Mouse (Mus musculus) heart, embryonic 13.5 days (tissue): ENCODE data around the gene Ralgps1. TPM values are rescaled to one million over a fixed set of nuclear protein-coding genes. Genes with fewer than 3 reads are reported as not detected.
A peak's percentile ranks its signal among the peaks of the same experiment; 100 is the strongest.
"Not testable (repeated sequence)": the region's sequence is repeated elsewhere in the genome, so short reads cannot be mapped to it uniquely, and the experiment has no call there.

Source experiments
- ATAC-seq: fragments of 200-750 bp; cut with Nextera tagmentation; 2 replicates; pipeline ENCODE4 v1.8.0; 2017; ENCODE audit warnings: moderate TSS enrichment; ENCODE audit not compliant: insufficient number of reproducible peaks, low FRiP score, low TSS enrichment; ENCODE audit errors: extremely low read depth
- H3K27ac ChIP-seq: fragments of 300-500 bp; sonication (generic); replicated peaks from 2 replicates; pipeline ENCODE4 v1.5.1; 2015; ENCODE audit warnings: moderate library complexity, mild to moderate bottlenecking, inconsistent platforms
- H3K27me3 ChIP-seq: fragments of 300-500 bp; sonication (generic); replicated peaks from 2 replicates; pipeline ENCODE4 v1.6.1; 2015; ENCODE audit warnings: mild to moderate bottlenecking, inconsistent platforms
- H3K36me3 ChIP-seq: fragments of 300-500 bp; sonication (generic); 2 replicates; pipeline ENCODE4 v1.6.1; 2015; ENCODE audit warnings: mild to moderate bottlenecking, inconsistent platforms
- H3K4me1 ChIP-seq: fragments of 300-500 bp; sonication (generic); 2 replicates; pipeline ENCODE4 v1.6.1; 2015; ENCODE audit warnings: inconsistent platforms
- H3K4me2 ChIP-seq: fragments of 300-500 bp; sonication (generic); 2 replicates; pipeline ENCODE4 v1.6.1; 2015; ENCODE audit warnings: inconsistent platforms, mild to moderate bottlenecking, moderate library complexity
- H3K4me3 ChIP-seq: fragments of 300-500 bp; sonication (generic); 2 replicates; pipeline ENCODE4 v1.5.1; 2015; ENCODE audit warnings: moderate library complexity, mild to moderate bottlenecking, inconsistent platforms
- H3K9ac ChIP-seq: fragments of 300-500 bp; sonication (generic); 2 replicates; pipeline ENCODE4 v1.6.1; 2015; ENCODE audit warnings: inconsistent platforms, mild to moderate bottlenecking, moderate library complexity
- H3K9me3 ChIP-seq: fragments of 300-500 bp; sonication (generic); 2 replicates; pipeline ENCODE4 v1.6.1; 2016; ENCODE audit warnings: inconsistent platforms
- WGBS: fragments of 180-500 bp; shearing (Covaris S2); methylation state at CpG from one replicate; pipeline ENCODE4 v1.1.7; 2015; ENCODE audit warnings: mixed read lengths; 5-methylcytosine and 5-hydroxymethylcytosine counted together
- polyA plus RNA-seq: library from polyadenylated mRNA; unstranded; fragments of >200 nt; fragmentation: Nextera tagmentation; extraction: Ambion mirVana; gene quantifications from 2 replicates; pipeline ENCODE4 v1.2.1, GENCODE M21; 2015

Ralgps1 gene
- polyA plus RNA-seq, 1 experiment from 2014 or later = 3.7 TPM

DNA sequence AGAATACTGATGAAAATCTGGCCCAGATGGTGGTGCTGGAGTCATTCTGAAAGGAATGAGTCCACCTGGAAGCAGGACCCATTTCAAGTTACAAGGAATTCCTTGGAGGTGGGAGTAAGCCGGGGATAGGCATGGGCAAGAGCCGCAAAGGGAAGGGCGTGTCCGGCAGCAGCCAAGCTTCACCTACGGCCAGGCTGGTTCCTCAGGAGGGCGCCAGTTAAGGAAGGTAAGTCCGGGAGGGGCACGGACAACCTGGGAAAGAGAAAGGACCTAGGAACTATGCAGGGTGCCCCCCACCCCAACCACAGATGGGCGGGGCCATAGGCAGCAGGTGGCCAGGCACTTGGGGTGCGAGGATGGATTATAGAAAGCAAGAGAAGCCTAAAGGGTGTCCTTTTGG, 241.6 kb downstream of the Ralgps1 start:
- peak overlapping the region; percentile 70 for H3K27ac ChIP-seq
- 5% methylated on average over 10 of the region's 10 CpGs for WGBS
- peak overlapping the region; percentile 80 for H3K4me3 ChIP-seq
- ATAC-seq = no peak
- peaks cover 28% of the 10 kb centered on the region for H3K4me1 ChIP-seq
- H3K36me3 ChIP-seq = no peaks in the 10 kb centered on the region
- H3K4me2 ChIP-seq = peak overlapping the region; percentile 98
- peaks cover 33% of the 10 kb centered on the region for H3K27me3 ChIP-seq
- H3K9me3 ChIP-seq = no peaks in the 10 kb centered on the region
- H3K9ac ChIP-seq = peak overlapping the region; percentile 89

DNA sequence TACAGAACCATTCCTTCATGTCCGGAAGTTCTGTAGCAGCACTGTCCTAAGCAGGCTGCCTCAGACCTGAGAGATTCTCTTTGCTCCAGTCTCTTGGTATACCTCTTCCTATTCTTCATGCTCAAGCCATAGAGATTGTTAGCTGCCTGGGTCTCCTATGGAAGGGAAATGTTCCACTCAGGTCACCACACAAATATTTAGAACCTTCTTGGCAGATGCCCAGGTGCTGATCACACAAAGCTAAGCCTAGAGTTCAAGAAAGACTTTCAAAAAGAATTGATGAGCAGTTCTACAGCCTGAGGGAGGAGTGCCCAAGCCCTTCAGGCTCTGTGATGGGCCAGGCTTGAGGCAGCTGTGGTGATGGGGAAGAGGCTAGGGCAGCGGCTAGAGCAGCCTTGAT, 242.3 kb downstream of the Ralgps1 start:
- Histone ChIP-seq H3K36me3 (no peaks in the 10 kb centered on the region), H3K27me3 (peaks cover 31% of the 10 kb centered on the region), H3K4me1 (peaks cover 28% of the 10 kb centered on the region), H3K4me2 (peak overlapping the region; percentile 98), H3K4me3 (peak overlapping the region; percentile 80), H3K9ac (peak overlapping the region; percentile 89; the same call in 1 of the 2 replicates), H3K27ac (no peak overlapping the region), H3K9me3 (no peaks in the 10 kb centered on the region)
- WGBS = 57% methylated on average over 2 of the region's 2 CpGs
- ATAC-seq = no peak

DNA sequence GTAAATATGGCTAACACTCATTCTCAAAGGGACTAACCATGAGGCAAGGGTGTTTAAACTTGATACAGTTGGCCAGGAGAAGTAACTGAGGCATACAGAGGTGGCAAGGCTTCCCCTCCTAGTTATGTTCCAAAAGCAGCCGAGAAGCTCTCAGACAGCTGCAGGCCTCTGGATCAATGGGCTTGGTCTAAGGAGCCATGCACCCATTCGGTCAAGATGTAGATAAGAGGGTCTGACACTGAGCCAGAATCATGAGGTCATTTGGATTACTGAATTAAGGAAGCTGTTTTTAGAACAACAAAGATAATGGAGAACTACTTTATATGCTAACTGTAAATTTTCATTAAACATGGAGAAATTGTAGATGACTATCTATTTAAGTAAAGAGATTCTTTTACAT, 244.0 kb downstream of the Ralgps1 start:
- WGBS = 28% methylated on average over 2 of the region's 2 CpGs
- Histone ChIP-seq H3K4me3 (no peak overlapping the region), H3K9me3 (no peaks in the 10 kb centered on the region), H3K9ac (no peak overlapping the region), H3K4me1 (peaks cover 24% of the 10 kb centered on the region), H3K4me2 (no peak overlapping the region), H3K36me3 (no peaks in the 10 kb centered on the region), H3K27me3 (peaks cover 15% of the 10 kb centered on the region), H3K27ac (no peak overlapping the region)
- no peak for ATAC-seq

DNA sequence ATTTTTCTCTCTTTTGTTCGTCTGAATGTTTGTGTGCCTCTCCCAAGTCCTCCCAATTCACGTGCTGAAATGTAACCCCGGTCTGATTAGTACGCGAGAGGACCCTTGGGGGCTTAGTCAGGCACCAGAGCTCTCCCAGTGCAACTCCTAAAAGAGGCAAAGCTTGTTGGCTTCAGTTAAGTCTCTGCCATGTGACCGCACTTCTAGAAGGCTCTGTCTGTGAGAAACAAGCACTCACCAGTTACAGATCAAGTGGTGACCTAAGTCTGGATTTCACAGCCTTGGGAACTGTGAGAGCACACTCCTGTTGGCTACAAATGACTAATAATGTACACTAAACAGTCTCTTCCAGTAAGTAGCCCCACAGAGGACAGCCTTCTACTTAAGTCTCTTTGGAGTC, 248.4 kb downstream of the Ralgps1 start:
- Histone ChIP-seq H3K4me1 (peaks cover 21% of the 10 kb centered on the region), H3K36me3 (no peaks in the 10 kb centered on the region), H3K9me3 (no peaks in the 10 kb centered on the region), H3K27ac (no peak overlapping the region), H3K4me3 (no peak overlapping the region), H3K9ac (no peak overlapping the region), H3K4me2 (no peak overlapping the region), H3K27me3 (no peaks in the 10 kb centered on the region)
- WGBS = 70% methylated on average over 6 of the region's 6 CpGs
- ATAC-seq = no peak

DNA sequence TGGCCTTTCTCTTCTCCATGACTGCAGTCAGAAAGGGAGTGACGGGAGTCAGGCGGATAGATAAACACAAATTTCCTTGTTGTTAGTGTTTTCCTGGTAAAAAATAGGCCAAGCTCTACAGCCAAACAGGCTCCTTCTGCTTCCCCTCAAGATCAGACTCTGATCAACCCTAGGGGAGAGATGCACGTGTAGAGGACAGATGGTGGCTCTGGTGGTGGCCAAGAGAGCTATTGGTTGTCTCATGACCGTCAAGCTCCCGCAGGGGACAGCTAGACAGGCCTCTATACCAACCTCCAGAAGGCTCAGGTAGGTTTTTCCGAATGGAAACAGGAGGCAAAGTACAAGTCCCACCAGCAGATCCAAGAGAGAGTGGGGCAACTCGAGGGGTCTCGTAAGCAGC, 270.8 kb downstream of the Ralgps1 start:
- H3K4me1 ChIP-seq = peaks cover 5% of the 10 kb centered on the region
- H3K27me3 ChIP-seq = no peaks in the 10 kb centered on the region
- no peak overlapping the region for H3K27ac ChIP-seq
- no peaks in the 10 kb centered on the region for H3K9me3 ChIP-seq
- H3K4me3 ChIP-seq = no peak overlapping the region
- 72% methylated on average over 8 of the region's 8 CpGs for WGBS
- H3K9ac ChIP-seq = no peak overlapping the region
- ATAC-seq = no peak
- H3K4me2 ChIP-seq = no peak overlapping the region
- 0 out of 2 replicates have a peak, but pooled peaks cover 9% of the 10 kb centered on the region for H3K36me3 ChIP-seq

DNA sequence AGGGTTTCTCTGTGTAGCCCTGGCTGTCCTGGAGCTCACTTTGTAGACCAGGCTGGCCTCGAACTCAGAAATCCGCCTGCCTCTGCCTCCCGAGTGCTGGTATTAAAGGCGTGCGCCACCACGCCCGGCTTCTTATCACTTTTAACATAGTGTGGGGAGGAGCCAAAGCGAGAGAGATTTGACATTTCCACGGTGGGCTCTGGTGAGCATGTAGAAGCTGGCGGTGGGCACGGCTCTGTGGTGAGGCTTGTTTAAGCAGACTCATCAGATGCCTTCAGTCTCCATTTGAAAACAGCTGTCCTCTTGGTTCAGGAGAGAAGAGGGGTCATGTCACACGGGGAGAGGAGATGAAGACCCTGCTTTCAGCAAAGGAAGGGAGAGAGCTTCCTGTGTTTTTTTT, 274.0 kb downstream of the Ralgps1 start:
- WGBS = 79% methylated on average over 12 of the region's 12 CpGs

DNA sequence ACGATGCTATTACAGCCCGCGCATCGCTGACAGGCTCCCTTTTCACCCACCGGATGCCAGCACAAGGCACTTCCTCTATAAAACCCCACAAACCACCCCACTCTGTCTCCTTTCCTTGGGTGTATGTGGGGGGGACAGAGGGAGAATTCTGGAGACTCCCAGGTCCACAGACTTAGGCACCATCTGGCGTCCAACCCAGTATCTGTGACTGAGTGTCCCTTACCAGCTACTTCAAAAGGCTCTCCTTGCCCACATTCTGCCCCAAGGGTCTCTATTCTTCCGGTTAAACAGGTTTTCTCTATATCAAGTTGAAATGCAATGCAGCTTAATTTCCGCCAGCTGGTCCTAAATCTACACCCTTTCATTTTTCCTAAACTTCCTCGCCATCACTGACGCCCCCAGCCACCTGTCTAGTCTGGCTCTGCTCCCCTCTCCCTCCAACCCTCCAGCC, 276.0 kb downstream of the Ralgps1 start:
- Histone ChIP-seq H3K27ac (no peak overlapping the region), H3K4me3 (no peak overlapping the region), H3K36me3 (0 out of 2 replicates have a peak, but pooled peaks cover 2% of the 10 kb centered on the region), H3K4me1 (peaks cover 17% of the 10 kb centered on the region), H3K27me3 (no peaks in the 10 kb centered on the region), H3K4me2 (no peak overlapping the region), H3K9me3 (no peaks in the 10 kb centered on the region), H3K9ac (no peak overlapping the region)
- WGBS = 63% methylated on average over 10 of the region's 10 CpGs
- ATAC-seq = no peak

More for the DNA sequence above, 274.0 kb downstream of the Ralgps1 start:
- H3K9me3 ChIP-seq, H3K4me3 ChIP-seq, H3K27me3 ChIP-seq, H3K4me2 ChIP-seq, H3K4me1 ChIP-seq, H3K9ac ChIP-seq, H3K36me3 ChIP-seq, H3K27ac ChIP-seq, ATAC-seq: not testable (repeated sequence)

DNA sequence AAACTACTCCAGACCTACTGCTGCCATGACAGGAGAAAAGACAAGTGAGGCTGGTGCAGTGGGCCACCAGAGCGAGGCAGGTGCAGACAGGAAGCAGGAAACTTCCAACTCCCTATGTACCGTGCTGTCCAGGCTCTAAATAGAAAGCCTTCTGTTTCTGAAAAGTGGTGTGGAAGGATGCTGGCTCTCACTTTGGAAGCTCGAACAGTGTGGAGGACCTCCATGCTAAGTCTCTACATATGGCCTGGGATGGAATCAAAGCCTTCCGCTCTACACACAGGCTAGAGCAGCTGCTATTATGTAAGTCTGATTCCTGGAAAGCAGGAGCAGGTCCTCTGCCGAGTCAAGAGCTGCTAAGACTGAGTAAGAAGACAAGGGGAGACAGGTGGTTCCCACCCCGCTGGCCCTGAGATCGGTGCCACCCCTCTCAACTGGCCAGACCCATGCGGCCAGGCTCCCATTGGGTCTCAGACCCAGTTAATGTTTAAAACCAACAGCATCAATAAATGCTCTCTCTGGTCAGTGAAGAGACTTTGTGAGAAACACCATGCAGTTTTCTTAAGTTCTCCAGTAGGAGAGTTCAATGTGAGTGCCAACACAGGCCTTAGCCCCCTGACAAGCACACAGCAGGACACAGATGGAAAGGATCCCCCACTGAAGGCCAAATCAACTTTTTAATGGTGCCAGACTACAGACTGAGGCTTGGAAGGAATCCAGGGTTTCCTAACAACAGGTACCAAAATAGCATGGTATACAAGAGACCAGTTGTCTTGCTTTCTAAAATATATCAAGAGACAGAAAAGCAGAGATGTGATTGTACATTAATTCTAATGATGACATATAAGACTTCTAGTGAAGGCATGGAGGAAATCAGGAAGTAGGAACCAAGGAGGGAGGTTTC, 280.4 kb downstream of the Ralgps1 start:
- 65% methylated on average over 8 of the region's 8 CpGs for WGBS
- Histone ChIP-seq H3K9ac (no peak overlapping the region), H3K27ac (no peak overlapping the region; the same call in none of the 2 replicates)

DNA sequence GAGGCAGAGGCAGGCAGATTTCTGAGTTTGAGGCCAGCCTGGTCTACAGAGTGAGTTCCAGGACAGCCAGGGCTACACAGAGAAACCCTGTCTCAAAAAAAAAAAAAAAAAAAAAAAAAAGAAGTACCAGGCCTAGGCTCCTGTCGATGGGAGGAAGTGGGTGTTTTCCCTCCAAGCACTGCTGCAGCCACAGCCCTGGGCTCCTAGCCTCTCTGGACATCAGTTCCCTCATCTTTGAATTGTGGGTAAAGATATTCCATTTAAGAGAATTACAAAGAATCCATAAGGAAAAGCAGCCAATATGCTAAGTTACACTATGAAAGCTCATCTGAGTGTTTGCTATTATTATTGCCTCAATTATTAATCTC, 281.3 kb downstream of the Ralgps1 start:
- not testable (repeated sequence) for H3K27ac ChIP-seq, H3K9me3 ChIP-seq, H3K4me2 ChIP-seq, H3K27me3 ChIP-seq, H3K4me3 ChIP-seq, ATAC-seq, H3K36me3 ChIP-seq, H3K9ac ChIP-seq
- peaks cover 14% of the 10 kb centered on the region for H3K4me1 ChIP-seq
- 68% methylated on average over 1 of the region's 1 CpGs for WGBS

More for the DNA sequence above, 280.4 kb downstream of the Ralgps1 start:
- no peak for ATAC-seq
- peaks cover 17% of the 10 kb centered on the region for H3K4me1 ChIP-seq
- no peaks in the 10 kb centered on the region for H3K36me3 ChIP-seq
- no peak overlapping the region for H3K4me3 ChIP-seq
- no peaks in the 10 kb centered on the region for H3K9me3 ChIP-seq
- H3K4me2 ChIP-seq = no peak overlapping the region
- no peaks in the 10 kb centered on the region for H3K27me3 ChIP-seq

DNA sequence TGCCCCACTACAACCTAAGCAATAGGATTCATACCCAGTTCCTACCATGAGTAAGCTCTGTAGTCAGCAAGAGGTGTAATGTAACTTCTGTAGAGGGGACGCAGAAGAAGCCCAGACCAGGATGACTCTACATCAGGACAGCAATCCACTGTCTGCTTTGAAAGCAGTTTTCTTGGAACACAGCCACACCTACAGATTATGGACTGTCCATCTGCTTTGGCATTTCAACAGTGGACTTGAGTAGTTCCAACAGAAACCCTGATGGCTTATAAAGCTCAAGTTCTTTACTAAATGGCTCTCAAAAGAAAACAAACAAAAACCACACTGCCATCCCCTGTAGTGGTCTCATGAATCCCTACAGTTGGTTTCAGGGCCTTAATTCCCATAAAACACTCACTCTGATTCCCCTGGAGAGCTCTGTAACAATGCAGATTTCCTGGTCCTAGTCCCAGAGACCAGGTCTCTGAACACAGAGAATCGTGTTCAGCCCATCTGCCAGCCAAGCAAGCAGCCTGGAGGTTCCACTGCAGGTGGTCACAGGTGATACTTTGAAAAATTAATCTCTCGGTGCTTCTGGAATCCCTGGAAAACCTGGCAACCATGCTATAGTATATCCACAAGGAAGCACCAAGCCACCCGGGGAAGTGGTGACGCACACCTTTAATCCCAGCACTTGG, 281.8 kb downstream of the Ralgps1 start:
- no peak overlapping the region for H3K27ac ChIP-seq
- no peak for ATAC-seq
- no peak overlapping the region for H3K4me3 ChIP-seq
- H3K27me3 ChIP-seq = no peaks in the 10 kb centered on the region
- no peaks in the 10 kb centered on the region for H3K36me3 ChIP-seq
- no peak overlapping the region for H3K4me2 ChIP-seq
- 78% methylated on average over 5 of the region's 5 CpGs for WGBS
- H3K9me3 ChIP-seq = no peaks in the 10 kb centered on the region
- H3K9ac ChIP-seq = no peak overlapping the region
- H3K4me1 ChIP-seq = peaks cover 12% of the 10 kb centered on the region

DNA sequence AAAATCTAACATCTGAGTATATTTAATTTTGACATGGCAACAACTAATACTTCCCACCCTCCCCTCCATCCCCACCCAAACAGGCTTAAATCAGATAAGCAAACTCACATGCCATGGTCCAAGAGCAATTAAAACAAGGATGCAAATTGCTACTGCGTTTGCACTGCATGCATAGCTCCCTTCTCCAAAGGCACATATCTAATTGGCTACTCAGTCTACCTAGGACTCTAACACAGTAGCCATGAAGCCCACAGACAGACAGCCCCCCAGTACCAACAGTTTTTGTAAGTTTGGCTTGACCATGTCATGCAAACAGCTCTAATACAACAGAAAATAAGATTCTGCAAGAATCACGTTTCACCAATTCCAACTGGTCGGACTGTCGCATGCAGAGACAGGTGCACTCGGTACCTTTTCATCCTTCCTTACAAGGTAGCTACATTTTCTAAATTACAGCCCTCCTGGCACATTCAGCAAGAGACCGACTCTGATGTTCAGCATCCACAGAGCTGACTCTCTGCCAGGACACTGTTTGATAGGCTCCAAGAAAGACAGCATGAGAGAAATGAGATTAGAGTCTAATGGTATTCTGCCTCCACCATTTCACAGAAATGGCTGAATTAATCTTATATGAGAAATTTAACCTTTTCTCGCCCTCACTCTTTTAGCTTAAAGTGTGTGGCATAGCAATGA, 284.5 kb downstream of the Ralgps1 start:
- 71% methylated on average over 7 of the region's 7 CpGs for WGBS
- ATAC-seq = no peak
- Histone ChIP-seq H3K27ac (no peak overlapping the region), H3K36me3 (no peaks in the 10 kb centered on the region), H3K9ac (no peak overlapping the region), H3K4me2 (no peak overlapping the region), H3K27me3 (no peaks in the 10 kb centered on the region), H3K9me3 (no peaks in the 10 kb centered on the region), H3K4me1 (peaks cover 15% of the 10 kb centered on the region), H3K4me3 (no peak overlapping the region)
